Mouse (Mus musculus): ENCODE measurements around the gene Antxr1.

Gene Antxr1

GRCm38 (mm10) chr6:87287251-87287650 is 48.4 kb downstream of the Antxr1 start:
- DNase-seq: no peak

- no peak for DNase-seq
Measured at GRCm38 (mm10) chr6:87285365-87285749, 50.3 kb downstream of the Antxr1 start.

- no peak for DNase-seq
Measured at GRCm38 (mm10) chr6:87284716-87285364, 50.8 kb downstream of the Antxr1 start.

GRCm38 (mm10) chr6:87282346-87282781 is 53.3 kb downstream of the Antxr1 start:
- DNase-seq: no peak

GRCm38 (mm10) chr6:87281771-87282170 is 53.9 kb downstream of the Antxr1 start:
- DNase-seq: peak in 1 of 2 experiments; percentile 15

GRCm38 (mm10) chr6:87278151-87278550 is 57.5 kb downstream of the Antxr1 start:
- DNase-seq: no peak

GRCm38 (mm10) chr6:87277527-87277926 is 58.1 kb downstream of the Antxr1 start:
- no peak for DNase-seq

GRCm38 (mm10) chr6:87276941-87277340 is 58.7 kb downstream of the Antxr1 start:
- no peak for DNase-seq

DNA sequence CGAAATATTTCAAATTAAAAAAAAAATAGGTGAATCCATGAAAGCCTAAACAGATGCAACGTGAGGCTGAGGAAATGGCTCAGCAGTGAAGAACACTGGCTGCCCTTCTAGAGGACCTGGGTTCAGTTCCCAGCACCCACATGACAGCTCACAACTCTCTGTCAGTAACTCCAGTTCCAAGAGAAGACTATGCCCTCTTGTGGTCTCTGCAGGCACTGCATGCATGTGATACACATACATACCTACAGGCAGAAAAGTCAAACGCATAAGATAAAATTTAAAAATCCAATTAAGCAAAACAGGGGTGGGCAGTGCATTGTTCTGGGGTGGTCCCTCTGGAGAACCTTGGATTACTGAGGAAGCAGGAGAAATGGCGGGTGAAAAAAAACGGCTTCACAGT is 60.8 kb downstream of the Antxr1 start:
- peak; percentile 43 to 47 for DNase-seq

DNA sequence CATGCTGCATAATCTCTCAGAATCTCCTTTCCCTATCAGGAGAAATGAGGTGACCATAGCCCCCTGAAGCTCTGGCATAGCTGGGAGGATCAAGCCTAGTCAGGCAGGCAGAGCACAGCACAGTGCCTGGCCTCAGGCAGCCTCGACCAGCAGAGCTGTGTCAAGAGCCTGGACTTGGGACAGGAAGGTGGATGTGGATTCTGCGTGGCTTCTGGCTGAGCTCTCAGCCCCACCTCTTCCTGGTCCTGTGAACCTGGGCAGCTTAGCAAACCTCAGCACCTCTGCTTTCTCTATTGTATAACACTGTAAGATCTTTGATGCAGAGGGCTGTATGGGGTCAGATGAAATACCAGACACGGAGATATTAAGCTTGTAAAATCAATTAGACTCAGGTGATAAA is 61.8 kb downstream of the Antxr1 start:
- DNase-seq: no peak

DNA sequence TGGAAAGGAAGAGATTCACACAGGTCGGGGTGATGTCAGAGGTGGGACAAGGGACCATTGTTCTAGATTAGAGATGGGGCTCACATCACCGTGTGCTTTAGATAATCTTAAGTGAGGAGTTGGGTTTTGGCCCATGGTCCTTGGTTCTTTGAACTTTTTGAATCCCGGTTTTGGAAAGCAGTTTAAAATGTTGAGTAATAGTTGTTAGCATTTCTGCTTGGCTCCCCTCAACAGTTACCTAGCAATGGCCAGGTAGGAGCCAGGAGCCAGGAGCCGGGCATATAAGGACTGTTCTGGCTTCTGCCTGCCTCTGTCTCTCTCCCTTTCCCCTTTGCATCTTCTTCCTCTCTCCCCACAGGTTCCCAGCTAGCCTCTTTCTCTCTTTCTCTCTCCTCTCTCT is 62.5 kb downstream of the Antxr1 start:
- DNase-seq: no peak

GRCm38 (mm10) chr6:87272202-87272601 is 63.4 kb downstream of the Antxr1 start:
- no peak for DNase-seq

GRCm38 (mm10) chr6:87270452-87270851 is 65.2 kb downstream of the Antxr1 start:
- no peak for DNase-seq

GRCm38 (mm10) chr6:87269950-87270349 is 65.7 kb downstream of the Antxr1 start:
- no peak for DNase-seq

DNA sequence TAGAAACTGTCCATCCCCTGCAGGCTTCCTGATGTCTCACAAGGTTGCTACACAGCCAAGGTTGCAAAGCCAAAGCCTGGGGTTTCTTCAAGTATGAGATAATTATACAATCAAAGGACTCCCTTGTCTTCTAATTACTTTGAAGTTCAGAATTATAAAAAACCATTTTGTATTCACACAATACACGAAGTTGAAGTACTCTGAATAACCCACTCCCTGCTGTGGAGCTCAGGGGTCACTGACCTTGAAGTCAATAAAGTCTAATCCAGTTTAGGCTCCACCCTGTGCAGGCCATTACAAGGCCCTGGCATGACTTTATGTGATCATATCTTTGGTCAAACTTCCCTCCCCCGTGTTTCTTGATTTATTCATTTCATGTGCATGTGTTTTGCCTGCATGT is 73.0 kb downstream of the Antxr1 start:
- DNase-seq: no peak

- DNase-seq: no peak
Measured at GRCm38 (mm10) chr6:87258976-87259375, 76.6 kb downstream of the Antxr1 start.

DNA sequence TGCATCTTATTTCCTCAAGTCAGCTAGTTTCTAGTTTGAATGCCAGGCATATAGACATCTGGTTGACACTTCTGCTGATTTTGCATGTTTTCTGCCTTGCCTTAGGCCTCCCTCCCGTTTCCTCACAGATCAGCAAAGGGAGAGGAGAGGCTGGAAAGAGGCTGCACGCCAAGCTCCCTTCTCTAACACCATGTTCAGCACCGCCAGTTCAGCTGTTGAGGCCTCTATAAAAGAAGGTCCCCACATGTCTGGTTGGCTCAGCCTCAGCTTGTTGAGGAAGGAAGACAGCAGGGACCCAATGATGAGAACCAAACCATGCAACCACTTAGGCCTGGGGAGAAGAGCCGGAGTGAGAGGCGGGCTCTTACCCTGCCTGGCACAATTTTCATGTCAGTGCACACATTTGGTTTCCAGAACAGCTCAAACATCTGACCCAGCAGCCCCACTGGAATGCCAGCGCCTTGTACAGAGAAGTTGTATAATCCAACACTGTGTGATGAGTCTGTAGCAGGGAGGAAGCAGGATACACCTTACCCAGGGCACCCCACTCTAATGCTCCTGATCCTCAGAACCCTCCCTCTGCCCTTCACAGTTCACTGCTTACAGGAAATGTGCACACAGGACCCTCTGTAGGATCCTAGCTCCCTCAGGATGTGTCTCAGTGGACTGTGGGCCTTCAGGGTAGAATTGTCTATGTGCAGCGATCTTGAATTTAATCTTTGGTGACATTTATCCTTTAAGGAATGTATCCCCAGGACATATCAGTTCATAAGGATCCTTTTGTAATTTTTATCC is 77.4 kb downstream of the Antxr1 start:
- DNase-seq: peak; percentile 7 to 9

- DNase-seq: no peak
Measured at GRCm38 (mm10) chr6:87257471-87257870, 78.2 kb downstream of the Antxr1 start.

GRCm38 (mm10) chr6:87255668-87256067 is 80.0 kb downstream of the Antxr1 start:
- peak in 1 of 2 experiments; percentile 34 for DNase-seq

GRCm38 (mm10) chr6:87254756-87255155 is 80.9 kb downstream of the Antxr1 start:
- DNase-seq: no peak

DNA sequence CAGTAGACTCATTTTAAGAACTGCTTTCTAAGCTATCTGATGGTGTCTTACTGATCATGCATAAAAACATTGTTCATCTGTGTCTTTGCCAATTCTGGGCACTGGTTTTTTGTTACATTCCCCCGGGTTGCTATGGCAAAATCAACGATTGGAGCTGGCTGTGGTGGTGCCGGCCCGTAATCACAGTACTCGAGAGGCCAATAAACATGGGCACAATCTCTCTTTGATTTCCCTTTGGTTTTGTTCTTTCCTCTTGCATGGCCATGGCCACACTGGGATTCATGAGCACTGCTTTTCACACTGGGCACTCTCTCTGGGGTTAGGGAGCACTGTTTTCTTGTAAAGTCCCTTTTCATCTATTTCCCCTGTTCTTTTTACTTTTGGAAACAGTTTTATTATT is 83.9 kb downstream of the Antxr1 start:
- DNase-seq: no peak

DNA sequence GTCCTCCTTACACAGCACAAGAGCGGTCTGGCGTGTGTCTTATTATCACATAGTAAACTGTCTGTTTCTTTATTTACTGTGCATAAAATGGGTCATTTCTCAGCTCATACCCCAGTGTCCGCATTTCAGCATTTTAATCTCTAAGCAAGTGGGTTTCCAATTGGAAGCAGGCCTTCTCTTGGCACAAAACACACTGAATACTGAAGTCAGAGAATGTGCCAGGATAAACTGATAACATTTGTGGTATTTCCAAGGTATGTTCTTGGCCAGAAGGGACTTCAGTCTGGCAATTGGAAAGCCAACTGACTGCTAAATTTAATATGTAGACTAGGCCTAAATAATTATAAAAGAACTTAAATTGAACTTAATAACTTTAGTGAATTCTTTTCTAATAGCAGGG is 84.9 kb downstream of the Antxr1 start:
- DNase-seq: no peak

DNA sequence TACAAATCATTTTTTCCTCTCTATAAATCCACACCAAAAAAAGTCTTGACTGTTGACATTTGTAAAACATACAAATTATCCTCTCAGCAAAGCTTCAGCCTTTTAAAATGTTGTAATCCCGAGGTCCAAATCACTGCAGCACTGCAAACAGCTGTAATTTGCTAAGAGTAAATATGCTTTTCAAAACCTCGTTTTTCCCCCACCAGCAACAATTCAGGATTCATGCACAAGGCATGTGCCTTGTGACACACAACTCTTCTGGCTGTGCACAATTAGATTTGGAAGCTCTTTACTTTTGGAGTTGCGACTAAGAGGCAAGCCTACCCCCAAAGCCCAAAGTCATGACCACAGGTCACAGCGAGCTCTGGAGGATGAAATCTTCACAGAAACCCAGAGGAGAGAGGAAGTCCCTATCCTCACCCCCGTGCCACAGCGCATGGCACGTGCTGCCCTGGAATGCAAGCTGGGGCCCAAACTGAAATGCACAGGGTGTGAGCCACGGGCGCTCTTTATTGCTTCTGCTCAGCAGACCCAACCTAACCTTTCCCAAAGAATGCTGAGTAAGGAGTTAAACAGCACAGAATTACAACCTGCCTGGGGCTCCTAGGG is 87.3 kb downstream of the Antxr1 start:
- no peak for DNase-seq

All from B cell, adult 2 months (primary cell).